Mouse (Mus musculus): ENCODE measurements around the gene Dusp2. TPM values are rescaled to one million over a fixed set of nuclear protein-coding genes. Genes with fewer than 3 reads are reported as not detected.
"Not testable (repeated sequence)": the region's sequence is repeated elsewhere in the genome, so short reads cannot be mapped to it uniquely, and the experiment has no call there.

Dusp2 gene
- total RNA-seq (2021) = 1 to 10 TPM; 4.2 to 5.5 TPM
- long read RNA-seq, experiment 1, transcript Dusp2-201 (4 exons, 1,617 nt) = major isoform, 7 of 8 reads
- long read RNA-seq, experiment 1, partial matches to known transcripts = 0 of 8 reads
- long read RNA-seq, experiment 1, other reads (novel, unspliced or antisense) = 1 of 8 reads
- long read RNA-seq, experiment 2, partial matches to known transcripts = 0 of 3 reads
- long read RNA-seq, experiment 2, other reads (novel, unspliced or antisense) = 0 of 3 reads

DNA sequence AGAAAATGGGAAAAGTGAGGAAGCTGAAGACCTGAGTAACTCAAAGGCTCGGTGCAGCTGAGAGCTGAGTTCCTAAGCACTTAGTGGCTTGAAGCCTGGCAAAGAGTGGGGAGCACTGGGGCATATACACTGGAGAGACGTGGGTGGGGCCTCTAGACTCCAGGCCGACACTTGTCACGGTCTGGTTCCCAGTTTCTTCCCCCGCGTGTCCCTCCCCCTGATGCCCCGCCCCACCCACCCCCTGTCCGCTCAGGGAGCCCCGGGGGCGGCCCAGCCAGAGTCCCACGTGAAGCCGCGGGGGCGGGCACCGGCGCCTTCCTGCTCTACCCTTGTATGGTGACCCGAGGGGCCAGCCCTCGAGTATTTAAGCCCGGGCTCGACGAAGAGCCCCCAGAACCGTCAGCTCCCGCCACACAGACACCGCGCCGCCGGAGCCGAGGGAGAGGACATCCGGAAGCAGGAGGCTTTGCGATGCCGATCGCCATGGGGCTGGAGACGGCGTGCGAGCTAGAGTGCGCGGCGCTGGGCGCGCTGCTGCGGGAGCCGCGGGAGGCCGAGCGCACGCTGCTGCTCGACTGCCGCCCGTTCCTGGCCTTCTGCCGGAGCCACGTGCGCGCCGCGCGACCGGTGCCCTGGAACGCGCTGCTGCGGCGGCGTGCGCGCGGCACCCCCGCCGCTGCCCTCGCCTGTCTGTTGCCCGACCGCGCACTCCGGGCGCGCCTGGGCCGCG lies at the start of gene Dusp2:
TSS of gene Dusp2 (plus strand) at position 393 of the 730 bp plus-strand sequence.
- peak; percentile 81 for DNase-seq

DNA sequence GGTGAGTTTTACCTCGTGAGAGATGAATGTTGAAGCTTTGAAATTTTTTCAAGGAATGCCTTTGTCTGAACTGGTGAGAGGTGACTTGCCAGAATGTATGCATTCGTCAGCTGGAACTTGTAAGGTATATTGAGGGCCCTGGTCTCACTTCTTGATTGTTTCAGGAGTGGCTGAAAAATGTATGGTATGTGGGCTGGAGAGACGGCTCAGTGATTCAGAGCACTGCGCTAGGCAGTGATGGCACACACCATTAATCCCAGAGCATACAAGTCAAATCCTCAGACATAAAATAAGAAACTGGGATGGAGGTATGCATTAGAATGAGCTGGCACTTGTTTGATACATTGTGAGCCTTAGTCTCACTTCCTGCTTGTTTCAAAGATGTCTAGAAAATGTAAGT lies 43.7 kb upstream of the Dusp2 start:
- no peak for DNase-seq

GRCm38 (mm10) chr2:127297001-127297805 lies 38.8 kb upstream of the Dusp2 start:
- no peak for DNase-seq

- DNase-seq = no peak
Observed at GRCm38 (mm10) chr2:127298056-127298455, 37.9 kb upstream of the Dusp2 start.

- DNase-seq = no peak
Observed at GRCm38 (mm10) chr2:127300701-127301100, 35.3 kb upstream of the Dusp2 start.

DNA sequence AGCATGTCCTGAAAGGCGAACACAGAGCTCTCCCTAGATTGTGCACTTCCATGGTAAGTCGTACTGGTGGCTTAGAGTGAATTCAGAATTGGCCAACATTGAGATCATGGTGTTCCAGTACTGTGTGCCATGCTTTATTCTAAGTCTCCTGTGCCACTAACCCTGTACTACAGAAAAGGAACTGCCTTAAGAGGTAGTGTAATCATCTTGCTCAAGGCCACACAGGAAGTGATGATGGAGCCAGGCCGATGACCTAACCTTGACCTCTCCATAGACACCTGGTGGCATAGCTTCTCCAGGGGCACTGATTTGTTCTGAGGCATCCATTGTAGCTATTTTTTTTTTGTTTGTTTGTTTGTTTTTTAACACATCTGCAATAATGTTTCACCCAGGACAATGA lies 34.1 kb upstream of the Dusp2 start:
- DNase-seq = no peak

DNA sequence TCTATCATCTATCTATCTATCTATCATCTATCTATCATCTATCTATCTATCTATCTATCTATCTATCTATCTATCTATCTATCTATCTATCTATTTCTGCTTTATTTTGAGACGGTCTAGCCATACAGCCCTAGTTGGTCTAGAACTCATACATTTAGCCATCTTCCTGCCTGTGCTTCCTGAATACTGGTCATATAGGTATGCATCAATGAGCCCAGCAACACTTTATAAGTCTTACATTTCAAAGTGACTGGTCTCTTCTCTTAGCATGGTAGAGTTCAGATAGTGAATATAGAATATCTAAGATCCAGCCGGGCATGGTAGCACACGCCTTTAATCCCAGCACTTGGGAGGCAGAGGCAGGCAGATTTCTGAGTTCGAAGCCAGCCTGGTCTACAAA lies 31.8 kb upstream of the Dusp2 start:
- not testable (repeated sequence) for DNase-seq

DNA sequence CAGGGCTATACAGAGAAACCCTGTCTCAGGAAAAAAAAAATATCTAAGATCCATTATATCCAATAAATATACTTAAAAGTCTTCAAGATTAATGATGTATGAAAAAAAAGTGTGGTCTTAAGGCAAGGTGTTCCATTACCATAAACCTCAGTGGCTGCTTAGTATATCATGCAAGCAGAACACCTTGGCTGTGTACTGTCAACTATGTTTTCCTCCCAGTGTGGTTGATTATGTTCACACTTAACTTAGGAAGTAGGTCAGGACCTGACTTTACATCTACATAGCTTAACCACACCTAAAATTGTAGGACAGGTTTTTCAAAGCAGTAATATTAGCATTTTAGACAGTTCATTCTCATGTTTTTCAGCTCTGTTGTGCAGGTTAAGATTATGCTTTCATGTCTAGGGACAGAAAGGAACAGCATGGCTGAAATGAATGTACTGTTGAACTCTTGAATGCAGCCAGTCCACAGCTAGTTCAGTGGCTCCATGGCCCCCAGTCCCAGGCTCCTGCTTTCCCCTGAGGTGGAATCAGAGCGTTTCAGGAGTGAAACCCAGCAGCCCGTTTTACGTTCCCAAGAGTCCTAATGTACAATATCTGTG lies 31.2 kb upstream of the Dusp2 start:
- DNase-seq = no peak

GRCm38 (mm10) chr2:127306123-127306522 lies 29.8 kb upstream of the Dusp2 start:
- DNase-seq = no peak

DNA sequence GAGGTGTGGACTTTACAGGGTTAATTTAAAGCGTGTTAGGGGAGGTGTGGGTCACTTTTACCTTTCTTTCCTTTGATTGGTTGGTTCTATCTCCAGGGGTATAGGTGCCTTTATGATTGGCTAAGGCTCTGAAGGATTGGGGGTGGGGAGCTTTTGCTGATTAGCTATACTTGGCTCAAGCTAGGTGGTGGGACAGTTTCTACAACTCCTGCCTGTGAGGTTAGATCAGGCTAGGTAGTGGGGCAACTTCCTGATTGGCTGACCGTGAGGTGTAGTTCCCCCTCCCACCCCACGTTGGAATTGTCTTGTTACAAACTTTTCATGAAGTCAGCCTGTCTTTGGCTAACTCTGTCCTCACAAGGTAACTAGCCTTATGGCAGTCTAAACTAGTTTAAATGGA lies 28.8 kb upstream of the Dusp2 start:
- DNase-seq = no peak

DNA sequence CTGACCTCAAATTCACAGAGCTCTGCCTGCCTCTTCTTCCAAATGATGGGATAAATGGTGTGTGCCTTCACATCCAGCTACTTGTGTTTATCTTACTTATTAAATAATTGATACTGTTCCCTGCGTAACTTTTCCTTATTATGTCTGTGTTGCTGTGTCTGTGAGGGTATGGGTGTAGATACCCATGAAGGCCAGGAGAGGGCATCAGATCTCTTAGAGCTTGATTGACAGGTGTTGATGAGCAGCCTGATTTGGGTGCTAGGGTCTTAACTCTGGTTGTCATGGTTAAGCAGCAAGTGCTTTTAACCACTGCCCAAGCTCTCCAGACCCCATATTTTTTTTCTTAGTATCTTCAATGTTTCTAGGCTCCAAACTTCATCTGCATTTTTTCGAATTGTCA lies 27.3 kb upstream of the Dusp2 start:
- no peak for DNase-seq

DNA sequence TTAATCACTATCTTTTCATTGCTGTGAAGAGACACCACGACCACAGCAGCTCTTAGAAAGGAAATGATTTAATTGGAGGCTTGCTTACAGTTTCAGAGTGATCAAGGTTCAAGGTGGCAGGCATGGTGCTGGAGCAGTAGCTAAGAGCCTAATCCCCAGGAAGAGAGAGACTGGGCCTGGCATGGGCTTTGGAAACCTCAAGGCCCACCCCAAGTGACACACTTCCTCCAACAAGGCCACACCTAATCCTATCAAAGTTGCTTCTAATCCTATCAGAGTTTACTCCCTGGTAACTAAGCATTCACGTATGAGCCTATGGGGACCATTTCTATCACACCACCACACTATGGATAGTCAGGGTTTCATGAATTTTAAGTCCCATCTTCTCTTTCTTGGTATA lies 25.7 kb upstream of the Dusp2 start:
- no peak for DNase-seq

DNA sequence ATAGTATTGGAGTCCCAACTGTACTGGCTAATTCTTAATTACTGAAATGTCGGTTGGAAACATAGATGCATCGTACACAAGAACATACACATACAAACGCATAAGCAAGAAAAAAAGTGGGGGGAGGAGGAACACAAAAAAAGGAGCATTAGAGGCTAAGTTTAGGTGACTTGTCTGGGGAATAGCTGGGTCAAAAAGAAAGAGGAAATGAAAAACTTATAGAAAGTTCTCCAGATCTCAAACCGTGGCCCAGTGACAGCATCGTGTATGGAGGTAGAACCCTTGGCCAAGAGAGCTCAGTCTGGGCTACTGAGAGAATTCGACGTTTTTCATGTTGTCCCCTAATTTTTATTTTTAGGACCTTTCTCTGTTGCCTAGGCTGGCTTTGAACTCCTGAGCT lies 25.3 kb upstream of the Dusp2 start:
- no peak for DNase-seq

- DNase-seq = no peak
Observed at GRCm38 (mm10) chr2:127311193-127311592, 24.8 kb upstream of the Dusp2 start.

- no peak for DNase-seq
Observed at GRCm38 (mm10) chr2:127312801-127313200, 23.2 kb upstream of the Dusp2 start.

- DNase-seq = no peak
Observed at GRCm38 (mm10) chr2:127313878-127314277, 22.1 kb upstream of the Dusp2 start.

DNA sequence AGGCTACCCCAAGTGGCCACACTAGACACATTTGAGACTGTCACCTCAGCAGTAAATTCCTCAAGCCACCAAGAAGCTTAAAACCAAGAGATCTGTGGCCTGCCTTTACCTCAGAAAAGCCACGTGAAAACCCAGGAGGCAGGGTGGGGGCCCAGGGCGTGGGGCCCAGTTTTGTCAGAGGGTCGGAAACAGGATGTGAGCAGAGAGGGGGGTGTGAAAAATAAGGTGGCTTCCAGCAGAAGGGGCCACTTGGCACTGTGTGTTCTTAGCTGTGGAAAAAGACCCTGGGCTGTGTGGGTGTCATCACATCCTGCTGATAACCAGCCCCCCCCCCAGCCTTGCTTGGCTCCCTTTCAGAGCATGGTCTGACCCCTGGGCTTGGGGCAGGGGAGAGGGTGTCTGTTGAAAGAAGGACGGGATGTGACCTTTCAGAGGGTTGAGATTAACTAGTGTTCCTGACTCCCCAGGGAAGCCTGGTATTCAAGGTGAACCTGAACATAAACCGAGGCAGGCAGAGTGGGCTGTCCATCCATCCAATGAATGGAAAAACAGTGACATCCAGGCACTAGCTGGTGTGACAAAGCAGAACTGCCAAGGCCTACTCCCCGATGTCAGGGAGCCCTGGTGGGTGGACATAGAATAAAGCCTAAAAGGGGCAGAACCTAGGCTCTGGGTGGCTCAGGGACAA lies 21.3 kb upstream of the Dusp2 start:
- no peak for DNase-seq

GRCm38 (mm10) chr2:127315155-127315470 lies 20.8 kb upstream of the Dusp2 start:
- DNase-seq = no peak

- DNase-seq = no peak
Observed at GRCm38 (mm10) chr2:127316431-127316830, 19.5 kb upstream of the Dusp2 start.

GRCm38 (mm10) chr2:127318136-127318535 lies 17.8 kb upstream of the Dusp2 start:
- no peak for DNase-seq

DNA sequence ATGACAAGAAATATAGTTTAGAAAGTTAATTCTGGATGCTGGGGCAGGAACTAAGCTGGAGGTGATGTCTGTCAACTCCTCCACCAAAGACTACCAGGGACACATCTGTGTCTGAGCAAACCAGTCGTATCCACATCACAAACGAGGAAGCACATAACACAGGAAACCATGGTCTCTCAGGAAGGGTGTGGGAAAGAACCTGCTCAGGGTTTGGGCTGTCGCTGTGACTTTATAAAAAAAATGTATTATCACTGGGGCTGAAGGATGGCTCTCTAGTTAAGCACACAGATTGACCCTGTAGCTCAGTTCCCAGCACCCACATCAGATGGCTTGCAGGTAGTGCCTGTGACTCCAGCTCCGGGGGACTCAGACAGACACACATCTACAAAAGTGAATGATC lies 16.9 kb upstream of the Dusp2 start:
- no peak for DNase-seq

- DNase-seq = no peak
Observed at GRCm38 (mm10) chr2:127322671-127323285, 13.2 kb upstream of the Dusp2 start.

All from adrenal gland, postnatal 10 days (tissue).